Mouse (Mus musculus) left cerebral cortex, adult 9 months (tissue): ENCODE data around the gene Angptl7.

Experiments used
- DNase-seq, 2 experiments: peaks; one replicate each; pipeline ENCODE4 v3.0.0; 2022; ENCODE audit warnings: low spot score in 2 of 2

The Angptl7 gene

GRCm38 (mm10) chr4:148455477-148456025, 44.7 kb downstream of the Angptl7 start:
- no peak for DNase-seq

GRCm38 (mm10) chr4:148453707-148454106, 46.6 kb downstream of the Angptl7 start:
- no peak for DNase-seq

- DNase-seq = peak in 1 of 2 experiments; percentile 53
Observed at GRCm38 (mm10) chr4:148448853-148449245, 51.4 kb downstream of the Angptl7 start.

GRCm38 (mm10) chr4:148448179-148448852, 51.9 kb downstream of the Angptl7 start, which contains the start of gene Mtor:
Mtor (plus strand) TSS chr4:148448611.
- DNase-seq = peak; percentile 97 to 98
